Mouse (Mus musculus): ENCODE results near the gene Hmox1.

Hmox1 gene

GRCm38 (mm10) chr8:75088989-75089881 lies 4.2 kb upstream of the Hmox1 start:
- DNase-seq (ENCODE audit: low read depth, low spot score) = peak; percentile 98

GRCm38 (mm10) chr8:75090781-75091365 lies 2.5 kb upstream of the Hmox1 start:
- no peak for DNase-seq (ENCODE audit: low read depth, low spot score)

- no peak for DNase-seq (ENCODE audit: low read depth, low spot score)
Measured at GRCm38 (mm10) chr8:75102956-75103355, 9.5 kb downstream of the Hmox1 start.

- DNase-seq (ENCODE audit: low read depth, low spot score) = no peak
Measured at GRCm38 (mm10) chr8:75103376-75103878, 10.0 kb downstream of the Hmox1 start.

- DNase-seq (ENCODE audit: low read depth, low spot score) = peak; percentile 90
Measured at GRCm38 (mm10) chr8:75108527-75109235, 15.3 kb downstream of the Hmox1 start.

DNA sequence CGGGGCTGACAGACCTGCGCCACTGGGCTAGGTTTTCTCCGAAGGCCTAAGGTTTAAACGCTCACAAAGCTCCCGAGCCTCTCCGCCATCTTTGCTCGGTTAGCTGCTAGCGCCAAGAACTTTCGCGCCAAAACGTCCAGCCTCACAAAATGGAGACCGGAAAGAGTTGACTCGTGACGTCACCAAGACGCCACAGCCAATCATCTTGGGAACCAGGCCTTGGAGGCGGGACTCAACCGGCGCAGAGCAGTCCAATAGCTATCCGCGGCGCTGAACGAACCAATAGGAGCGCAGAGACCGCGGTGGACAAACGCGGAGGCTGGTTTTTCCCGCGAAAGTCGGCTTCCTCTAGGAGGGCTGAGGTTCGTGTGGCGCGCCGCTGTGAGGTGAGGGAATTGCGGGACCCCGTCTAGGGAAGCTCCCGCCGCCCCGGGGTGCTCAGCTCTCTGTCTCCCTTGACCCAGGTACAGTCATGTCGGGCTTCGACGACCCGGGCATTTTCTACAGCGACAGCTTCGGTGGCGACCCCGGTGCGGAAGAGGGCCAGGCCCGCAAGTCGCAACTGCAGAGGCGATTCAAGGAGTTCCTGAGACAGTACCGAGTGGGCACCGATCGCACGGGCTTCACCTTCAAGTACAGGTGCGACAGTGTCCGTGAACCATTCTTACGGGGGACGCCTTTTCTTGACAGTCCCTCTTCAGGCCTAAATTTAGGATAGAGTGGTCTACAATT lies 16.0 kb downstream of the Hmox1 start, which contains the start of gene Mcm5:
Mcm5 (plus strand) TSS at position 334 of the 732 bp plus-strand sequence.
- DNase-seq (ENCODE audit: low read depth, low spot score) = peak; percentile 99

DNA sequence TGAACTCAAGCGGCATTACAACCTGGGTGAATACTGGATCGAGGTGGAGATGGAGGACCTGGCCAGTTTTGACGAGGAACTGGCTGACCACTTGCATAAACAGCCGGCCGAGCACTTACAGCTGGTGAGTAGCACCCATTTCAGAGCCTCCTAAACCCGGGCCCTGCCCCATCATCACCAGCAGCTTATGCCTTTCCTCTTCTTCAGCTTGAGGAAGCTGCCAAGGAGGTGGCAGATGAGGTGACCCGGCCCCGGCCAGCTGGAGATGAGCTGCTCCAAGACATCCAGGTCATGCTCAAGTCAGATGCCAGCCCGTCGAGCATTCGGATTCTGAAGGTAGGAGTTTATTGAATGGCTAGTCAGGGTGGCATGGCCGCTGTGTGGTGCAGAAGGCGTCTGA lies 16.7 kb downstream of the Hmox1 start:
- DNase-seq (ENCODE audit: low read depth, low spot score) = no peak

GRCm38 (mm10) chr8:75118505-75118904 lies 25.1 kb downstream of the Hmox1 start:
- no peak for DNase-seq (ENCODE audit: low read depth, low spot score)

GRCm38 (mm10) chr8:75119287-75119686 lies 25.9 kb downstream of the Hmox1 start:
- no peak for DNase-seq (ENCODE audit: low read depth, low spot score)

DNA sequence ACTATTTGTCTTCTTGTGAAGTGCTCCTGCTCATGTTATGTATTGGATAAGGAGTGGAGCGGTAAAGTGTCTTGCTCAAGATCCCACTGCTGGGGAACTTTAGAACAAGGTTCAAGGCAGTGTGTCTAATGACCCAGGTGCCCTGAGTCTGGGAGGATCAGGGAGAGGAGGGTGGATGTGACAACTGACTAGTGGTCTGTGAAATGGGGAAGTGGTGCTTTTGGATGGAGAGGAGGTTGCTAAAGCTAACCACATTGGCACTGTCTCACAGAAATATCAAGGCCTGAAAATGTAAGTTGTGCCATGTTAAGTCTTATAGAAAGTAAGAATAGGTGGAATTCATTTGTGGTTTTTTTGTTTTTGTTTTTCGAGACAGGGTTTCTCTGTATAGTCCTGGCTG lies 26.3 kb downstream of the Hmox1 start:
- no peak for DNase-seq (ENCODE audit: low read depth, low spot score)

GRCm38 (mm10) chr8:75127406-75127805 lies 34.0 kb downstream of the Hmox1 start:
- DNase-seq (ENCODE audit: low read depth, low spot score) = no peak

GRCm38 (mm10) chr8:75132485-75132884 lies 39.1 kb downstream of the Hmox1 start:
- peak; percentile 44 for DNase-seq (ENCODE audit: low read depth, low spot score)

- DNase-seq (ENCODE audit: low read depth, low spot score) = no peak
Measured at GRCm38 (mm10) chr8:75133399-75133798, 40.0 kb downstream of the Hmox1 start.

- DNase-seq (ENCODE audit: low read depth, low spot score) = no peak
Measured at GRCm38 (mm10) chr8:75134603-75135391, 41.4 kb downstream of the Hmox1 start.

GRCm38 (mm10) chr8:75135756-75136155 lies 42.3 kb downstream of the Hmox1 start:
- DNase-seq (ENCODE audit: low read depth, low spot score) = no peak

GRCm38 (mm10) chr8:75136256-75136655 lies 42.8 kb downstream of the Hmox1 start:
- no peak for DNase-seq (ENCODE audit: low read depth, low spot score)

DNA sequence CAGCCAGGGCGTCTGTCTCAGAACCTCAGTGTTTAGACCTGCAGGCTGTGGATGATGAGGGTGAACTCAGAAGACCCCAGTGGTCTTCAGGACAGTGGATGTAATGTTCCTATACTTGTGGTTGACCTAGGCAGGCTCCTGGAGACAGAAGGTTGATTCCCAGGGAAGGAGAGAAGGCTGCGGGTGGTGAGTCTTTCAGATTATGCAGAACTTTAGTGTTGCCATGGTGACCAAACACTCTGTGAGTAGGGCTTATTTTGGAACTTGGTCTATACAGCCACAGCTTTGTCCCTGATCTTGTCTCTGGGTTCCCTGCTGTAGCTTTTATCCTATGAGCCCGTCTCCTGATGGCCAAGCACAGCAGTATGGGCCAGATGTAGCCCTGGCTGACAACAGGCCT lies 44.1 kb downstream of the Hmox1 start:
- no peak for DNase-seq (ENCODE audit: low read depth, low spot score)

Data from R1 (cell line).